14 mouse cellular contexts compared by ENCODE assay signal in genomic region chr17:6739266-6739665, GRCm38 (mm10). TPM values are rescaled to one million over a fixed set of nuclear protein-coding genes. Genes with fewer than 3 reads are reported as not detected.
A peak's percentile ranks its signal among the peaks of the same experiment; 100 is the strongest.
DNase-seq lines count a peak whose midpoint lies in the region; ATAC-seq and TF ChIP-seq lines count a peak whose summit lies in the region.
"Had no signal": no experiment of that assay in that cellular context is flagged by ENCODE, and none has a peak within 500 bp of the region (broad histone marks: within the 10 kb centered on the region; RNA-seq: fewer than 3 reads in every experiment).

No protein-coding gene starts in this region.

- no peak overlapping the region for H3K9ac ChIP-seq in kidney, embryonic 14.5 days (ENCODE audit: low read depth, low read length)
- H3K9ac ChIP-seq: embryonic facial prominence, embryonic 15.5 days; forebrain, embryonic 15.5 days; midbrain, embryonic 15.5 days; neural tube, embryonic 13.5 days had no signal

- no peak overlapping the region for H3K4me3 ChIP-seq in kidney, embryonic 14.5 days (ENCODE audit: low read length)
- peak overlapping the region; percentile 37; the same call in 1 of the 2 replicates for H3K4me3 ChIP-seq in E14TG2a.4 (replicated peaks; ENCODE audit: low read length)
- H3K4me3 ChIP-seq: embryonic facial prominence, embryonic 15.5 days; forebrain, embryonic 15.5 days; midbrain, embryonic 15.5 days; neural tube, embryonic 13.5 days had no signal

- no peak overlapping the region for H3K4me2 ChIP-seq in kidney, embryonic 14.5 days (replicated peaks; ENCODE audit: low read depth, low read length)
- H3K4me2 ChIP-seq: embryonic facial prominence, embryonic 15.5 days; forebrain, embryonic 15.5 days; midbrain, embryonic 15.5 days; neural tube, embryonic 13.5 days had no signal

- no peaks in the 10 kb centered on the region for H3K27me3 ChIP-seq in kidney, embryonic 14.5 days (ENCODE audit: control insufficient read depth, insufficient read depth, low read length)
- no peaks in the 10 kb centered on the region for H3K27me3 ChIP-seq in E14TG2a.4 (ENCODE audit: insufficient read depth, low read length)
- H3K27me3 ChIP-seq: embryonic facial prominence, embryonic 15.5 days; forebrain, embryonic 15.5 days; midbrain, embryonic 15.5 days; neural tube, embryonic 13.5 days had no signal

- no peak for ATAC-seq in kidney, embryonic 14.5 days (ENCODE audit: low FRiP score, low TSS enrichment)
- ATAC-seq: forebrain, embryonic 15.5 days; midbrain, embryonic 15.5 days had no signal

- WGBS in kidney, embryonic 14.5 days, result 87% methylated on average over 13 of the region's 13 CpGs

- peak; percentile 28 for DNase-seq in kidney, adult 18-20 months
- DNase-seq in right cerebral cortex, postnatal 4 days, result peak; percentile 1
- no peak for DNase-seq in right cerebral cortex, postnatal 14 days
- peak; percentile 79 for DNase-seq in ZHBTc4 (ENCODE audit: low read depth, low spot score)
- no peak for DNase-seq in cerebellum, adult 11-12 months
- DNase-seq in cerebellum, postnatal 10 days, result no peak
- DNase-seq: adrenal gland, postnatal 25 days; layer of hippocampus, postnatal 36 days had no signal

- H3K27ac ChIP-seq in kidney, embryonic 14.5 days (ENCODE audit: low read depth, low read length), result no peak overlapping the region
- H3K27ac ChIP-seq: embryonic facial prominence, embryonic 15.5 days; forebrain, embryonic 15.5 days; midbrain, embryonic 15.5 days; neural tube, embryonic 13.5 days had no signal

- TF ChIP-seq CTCF in E14TG2a.4 (conservative IDR thresholded peaks at IDR 0.05; ENCODE audit: low read length), result no peak

- peaks cover 39% of the 10 kb centered on the region for H3K36me3 ChIP-seq in kidney, embryonic 14.5 days (ENCODE audit: control insufficient read depth, insufficient read depth, low read length)
- H3K36me3 ChIP-seq in E14TG2a.4 (ENCODE audit: insufficient read depth, low read length), result peaks cover 97% of the 10 kb centered on the region
- H3K36me3 ChIP-seq: midbrain, embryonic 15.5 days had no signal

- H3K4me1 ChIP-seq in kidney, embryonic 14.5 days (ENCODE audit: control insufficient read depth, insufficient read depth, low read length), result peaks cover 17% of the 10 kb centered on the region
- H3K4me1 ChIP-seq in E14TG2a.4 (replicated peaks; ENCODE audit: low read depth, low read length), result no peaks in the 10 kb centered on the region

- no peaks in the 10 kb centered on the region for H3K9me3 ChIP-seq in kidney, embryonic 14.5 days (ENCODE audit: control insufficient read depth, low read length)
- H3K9me3 ChIP-seq in E14TG2a.4 (ENCODE audit: low read length), result peaks cover 100% of the 10 kb centered on the region
- H3K9me3 ChIP-seq: embryonic facial prominence, embryonic 15.5 days; forebrain, embryonic 15.5 days; midbrain, embryonic 15.5 days; neural tube, embryonic 13.5 days had no signal

RNA-seq across cellular contexts. Expression of gene Ezr, which starts 43.3 kb away (rescaled TPM):
- 96.7 and 158 TPM in 2 replicates for polyA plus RNA-seq in kidney, embryonic 14.5 days (2014; fragmentation: Nextera tagmentation; extraction: Ambion mirVana)

Comparison
In these comparisons a context has a peak if more than half of its experiments do, and no peak if none do; other contexts are left out.
1. DNase-seq: peak in kidney, adult 18-20 months (single experiment), right cerebral cortex, postnatal 4 days (single experiment) and ZHBTc4 (single experiment); none in right cerebral cortex, postnatal 14 days (single experiment), cerebellum, adult 11-12 months (single experiment) and cerebellum, postnatal 10 days (0 of 2).